Mouse (Mus musculus) G1E (cell line): ENCODE data around the gene Thap11.

Experiments
- CTCF ChIP-seq: IDR thresholded peaks from 2 replicates; pipeline ENCODE4 v1.5.1; 2012; ENCODE audit warnings: low read depth, low read length, inconsistent platforms, mixed read lengths
- POLR2AphosphoS5 ChIP-seq: IDR thresholded peaks from 2 replicates; pipeline ENCODE4 v1.6.1; 2012; ENCODE audit warnings: low read depth, low read length, inconsistent platforms; ENCODE audit not compliant: insufficient replicate concordance

DNA sequence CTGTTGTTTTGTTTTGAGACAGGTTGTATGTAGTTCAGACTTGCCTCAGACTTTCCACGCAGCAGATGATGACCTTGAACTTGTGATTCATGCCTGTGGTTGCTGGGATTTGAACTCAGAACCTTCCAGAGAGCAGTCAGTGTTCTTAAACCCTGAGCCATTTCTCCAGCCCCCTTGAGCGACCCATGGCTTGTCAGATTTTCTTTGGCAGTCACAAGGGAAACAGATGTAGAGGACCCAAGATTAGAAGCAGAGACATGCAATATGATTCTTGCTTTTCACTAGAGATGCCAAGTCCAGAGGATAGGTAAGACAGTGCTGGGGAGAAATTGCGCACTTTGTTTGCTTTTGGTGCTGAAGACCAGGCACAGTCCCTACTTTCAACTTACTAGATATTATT lies 1.8 kb upstream of the Thap11 start, which contains the start of gene Cenpt:
- TF ChIP-seq CTCF = no peak
- TF ChIP-seq POLR2AphosphoS5 = no peak
